Mouse (Mus musculus) skeletal muscle tissue, adult 2 months (tissue): Measurements from ENCODE around the gene 6430548M08Rik.

Source experiments
- DNase-seq: peaks from one replicate; pipeline ENCODE4 v3.0.0-alpha.2; 2012; ENCODE audit warnings: low read depth, low spot score

6430548M08Rik gene

DNA sequence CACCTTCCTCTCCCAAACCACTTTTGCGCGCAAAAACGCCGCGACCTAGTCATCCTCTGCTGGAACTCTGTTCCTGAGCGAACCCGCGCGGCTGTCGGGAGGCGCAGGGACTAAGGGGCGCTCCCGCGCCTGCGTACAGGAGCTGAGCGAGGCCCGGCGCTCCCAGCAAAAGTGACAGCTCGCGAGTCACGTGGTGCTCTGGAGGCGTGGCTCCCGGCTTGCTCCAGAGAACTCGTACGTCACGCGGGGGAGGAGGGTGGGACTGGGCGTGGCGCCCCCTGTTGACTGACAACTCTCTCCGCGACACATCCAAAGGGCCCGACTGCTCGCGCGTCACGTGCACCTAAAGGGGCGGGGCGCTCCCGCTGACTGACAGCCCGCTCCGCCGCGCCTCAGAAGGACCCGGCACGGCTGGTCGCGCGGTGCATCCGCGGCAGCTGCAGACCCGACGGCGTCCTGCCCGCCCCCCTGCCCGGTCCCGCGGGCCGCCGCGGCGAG lies at the start of gene 6430548M08Rik:
TSS of gene 6430548M08Rik (plus strand) at position 395 of the 498 bp plus-strand sequence.
- peak; percentile 100 for DNase-seq

GRCm38 (mm10) chr8:120065611-120066010 lies 48.3 kb upstream of the 6430548M08Rik start:
- no peak for DNase-seq

- no peak for DNase-seq
Measured at GRCm38 (mm10) chr8:120066226-120066625, 47.7 kb upstream of the 6430548M08Rik start.

GRCm38 (mm10) chr8:120067936-120068668 lies 45.9 kb upstream of the 6430548M08Rik start:
- DNase-seq, result peak; percentile 97

DNA sequence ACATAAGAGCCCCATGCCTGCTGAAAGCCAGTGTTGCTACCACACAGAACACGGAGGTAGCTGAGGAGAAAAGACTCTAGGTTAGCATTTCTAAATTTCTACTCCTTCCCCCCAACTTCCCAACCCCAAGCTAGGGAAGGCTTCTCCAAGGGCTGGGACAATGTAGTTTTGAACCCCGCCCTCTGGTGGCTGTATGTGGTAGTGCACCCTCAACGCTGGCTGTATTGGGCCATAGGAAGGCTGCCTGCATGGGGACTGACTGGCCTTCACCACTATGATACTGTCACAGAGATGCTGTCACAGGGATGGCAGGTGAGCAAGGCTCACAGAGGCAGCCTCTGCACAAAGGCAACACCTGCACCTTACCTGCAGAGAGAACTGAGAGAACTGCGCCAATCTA lies 42.3 kb upstream of the 6430548M08Rik start:
- DNase-seq, result peak; percentile 72

- DNase-seq, result no peak
Measured at GRCm38 (mm10) chr8:120072259-120072658, 41.7 kb upstream of the 6430548M08Rik start.

- DNase-seq, result no peak
Measured at GRCm38 (mm10) chr8:120072827-120073226, 41.1 kb upstream of the 6430548M08Rik start.

DNA sequence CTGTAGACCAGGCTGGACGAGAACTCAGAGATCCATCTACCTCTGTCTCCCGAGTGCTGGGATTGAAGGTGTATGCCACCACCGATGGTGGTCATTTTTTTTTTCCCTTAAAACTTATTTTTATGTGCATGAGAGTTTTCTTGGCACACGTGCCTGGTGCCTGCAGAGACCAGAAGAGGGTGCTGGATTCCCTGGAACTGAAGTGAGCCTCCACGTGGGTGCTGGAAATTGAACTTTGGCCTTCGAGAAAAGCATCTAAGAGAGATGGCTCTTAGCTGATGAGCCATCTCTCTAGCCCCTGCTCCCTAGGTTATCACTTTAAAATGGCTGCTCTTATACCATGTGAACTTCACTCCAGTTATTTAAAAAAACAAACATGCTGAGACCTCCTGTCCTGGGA lies 39.4 kb upstream of the 6430548M08Rik start:
- DNase-seq, result no peak

- DNase-seq, result no peak
Measured at GRCm38 (mm10) chr8:120075347-120075746, 38.6 kb upstream of the 6430548M08Rik start.

DNA sequence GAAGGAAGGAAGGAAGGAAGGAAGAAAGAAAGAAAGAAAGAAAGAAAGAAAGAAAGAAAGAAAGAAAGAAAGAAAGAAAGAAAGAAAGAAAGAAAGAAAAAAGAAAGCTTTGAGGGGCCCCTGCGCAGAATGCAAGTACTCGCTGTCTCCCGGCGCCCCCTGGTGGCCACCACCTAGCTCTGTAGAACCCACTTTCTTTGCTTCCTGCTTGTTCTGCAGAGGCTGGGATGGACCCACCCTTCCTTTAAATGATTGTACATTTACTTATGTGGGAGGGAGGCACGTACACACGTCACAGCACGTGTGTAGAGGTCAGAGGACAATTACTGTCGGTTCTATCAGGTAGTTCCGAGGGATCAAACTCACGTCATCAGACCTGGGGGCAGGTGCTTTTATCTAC lies 35.9 kb upstream of the 6430548M08Rik start:
- peak; percentile 63 for DNase-seq

GRCm38 (mm10) chr8:120079361-120079760 lies 34.6 kb upstream of the 6430548M08Rik start:
- no peak for DNase-seq

- DNase-seq, result no peak
Measured at GRCm38 (mm10) chr8:120083261-120083660, 30.7 kb upstream of the 6430548M08Rik start.

DNA sequence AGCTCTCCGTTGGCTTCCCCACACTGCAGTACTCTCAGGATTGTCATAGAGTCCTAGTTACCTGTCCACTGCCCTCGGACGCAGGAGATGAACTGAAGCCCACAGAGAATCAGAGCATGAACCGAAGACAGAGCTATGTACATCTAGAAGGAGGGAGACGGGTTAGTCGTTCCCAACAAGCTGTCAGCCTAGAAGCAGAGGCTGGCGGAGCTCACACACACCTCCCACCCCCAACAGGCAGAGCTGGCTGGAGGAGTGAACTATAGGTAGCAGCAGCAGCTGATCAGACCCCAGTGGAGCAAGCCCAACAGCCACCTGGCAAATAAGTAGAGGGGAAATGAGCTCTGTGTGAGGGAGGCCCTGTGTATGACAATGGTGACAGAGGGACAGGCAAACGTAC lies 29.2 kb upstream of the 6430548M08Rik start:
- no peak for DNase-seq

DNA sequence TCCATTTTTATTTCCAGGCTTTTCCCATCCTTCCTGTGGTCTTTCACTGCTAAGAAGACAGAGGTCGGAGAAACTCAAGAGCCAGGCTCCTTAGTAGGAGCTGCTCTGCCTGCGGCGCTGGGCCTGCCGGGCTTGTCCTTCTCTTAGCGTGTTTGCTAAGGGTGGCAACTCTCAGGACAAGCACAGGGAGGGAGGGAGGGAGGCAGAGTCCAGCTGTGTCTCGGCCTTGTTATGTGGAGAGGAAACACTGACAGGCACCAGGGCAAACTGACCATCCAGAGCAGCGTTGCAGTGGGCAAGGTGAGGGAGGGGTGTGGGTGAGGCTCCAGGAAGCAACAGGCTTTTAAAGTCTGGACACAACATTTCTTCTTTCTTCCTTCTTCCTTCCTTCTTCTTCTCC lies 24.4 kb upstream of the 6430548M08Rik start:
- DNase-seq, result no peak

DNA sequence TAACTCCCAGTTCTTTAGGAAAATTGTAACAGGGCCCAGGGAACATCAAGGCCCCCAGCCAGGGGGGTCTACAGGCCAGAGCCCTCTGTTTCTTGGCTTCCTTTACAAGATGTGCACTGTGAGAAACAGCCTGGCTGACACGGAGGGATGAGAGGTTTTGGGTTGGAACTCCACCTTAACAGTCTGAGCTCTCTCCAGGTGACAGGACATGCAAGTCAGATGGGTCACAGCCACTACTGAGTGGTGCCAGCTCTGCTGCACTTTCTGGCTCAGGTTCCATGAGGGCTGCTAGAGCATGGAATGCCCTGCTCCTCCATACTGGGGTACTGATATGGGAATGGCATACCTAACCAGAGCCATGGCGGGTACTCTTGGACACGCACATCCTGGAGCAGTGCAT lies 22.9 kb upstream of the 6430548M08Rik start:
- no peak for DNase-seq

- no peak for DNase-seq
Measured at GRCm38 (mm10) chr8:120093103-120093502, 20.8 kb upstream of the 6430548M08Rik start.

- no peak for DNase-seq
Measured at GRCm38 (mm10) chr8:120094801-120095200, 19.2 kb upstream of the 6430548M08Rik start.

GRCm38 (mm10) chr8:120096486-120096885 lies 17.5 kb upstream of the 6430548M08Rik start:
- DNase-seq, result no peak

DNA sequence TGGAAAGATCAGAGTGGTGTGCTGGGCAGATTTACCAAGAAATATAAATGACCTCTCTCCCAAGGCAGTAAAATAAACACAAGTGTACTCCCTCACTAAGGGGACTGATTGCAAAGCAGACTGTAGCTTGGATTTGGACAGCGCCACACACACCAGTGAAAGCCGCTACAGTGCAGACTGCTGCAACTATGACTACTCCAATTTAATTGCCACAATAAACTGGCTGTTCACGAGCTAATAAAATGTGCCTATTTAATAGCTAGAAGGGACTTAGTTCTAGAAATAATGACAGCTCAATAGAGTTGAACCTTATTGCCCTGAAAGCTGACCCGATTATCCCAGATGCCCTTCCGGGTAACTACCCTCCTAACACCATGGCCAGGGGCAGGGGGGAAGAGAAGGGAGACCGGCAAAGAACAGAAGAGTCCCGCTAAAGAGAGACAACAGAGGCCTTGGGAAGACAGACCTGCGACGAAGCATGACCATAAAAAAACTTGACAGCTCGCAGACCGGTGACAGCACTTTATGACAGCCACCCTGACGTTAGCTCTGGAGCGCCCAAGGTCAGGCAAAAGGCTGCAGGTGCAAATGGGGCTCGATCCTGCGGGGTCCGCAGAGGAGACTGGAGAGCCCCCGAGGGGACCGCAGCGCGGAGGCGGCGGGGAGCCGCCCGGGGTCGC lies 13.4 kb upstream of the 6430548M08Rik start:
- no peak for DNase-seq

DNA sequence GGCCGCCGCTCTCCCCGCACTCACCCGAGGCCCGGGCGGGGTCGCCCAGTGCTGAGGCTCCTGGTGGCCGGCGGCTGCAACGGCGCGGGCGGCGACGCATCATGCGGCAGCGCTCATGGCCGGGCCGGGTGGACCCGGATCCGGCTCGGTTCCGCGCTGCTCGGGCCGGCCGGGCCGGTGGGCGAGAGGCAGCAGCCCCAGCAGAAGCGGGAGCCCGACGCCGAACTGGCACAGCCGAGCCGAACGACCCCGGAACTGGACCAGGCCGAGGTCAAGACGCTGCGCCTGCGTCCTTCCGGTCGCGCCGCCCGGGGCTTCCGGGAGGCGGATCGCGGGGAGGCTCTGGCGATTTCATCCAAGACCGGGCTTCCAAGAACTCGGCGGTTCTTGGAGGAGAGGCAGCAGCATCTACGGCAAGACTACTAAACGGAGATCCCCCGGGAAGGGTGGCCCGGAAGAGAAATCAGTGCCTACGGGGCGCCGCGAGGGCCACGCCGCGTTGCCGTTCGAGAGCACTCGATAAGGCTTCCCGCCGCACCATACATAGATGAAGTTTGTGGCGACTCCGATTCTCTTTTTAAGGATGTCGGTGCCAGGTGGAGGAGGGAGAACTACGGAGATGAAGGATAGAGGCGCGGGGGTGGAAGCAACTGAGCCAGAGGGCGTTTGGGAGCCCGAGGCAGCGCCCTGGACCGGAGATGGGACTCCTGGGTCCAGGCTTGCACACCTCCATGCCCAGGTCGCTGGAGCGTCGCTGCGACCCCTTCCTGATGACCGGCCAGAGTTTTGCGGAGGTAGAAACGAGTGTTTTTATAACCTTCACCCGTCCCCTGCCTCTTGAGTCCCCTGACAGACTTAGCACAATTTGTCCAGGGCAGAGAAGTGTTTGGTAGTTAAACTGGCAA lies 12.6 kb upstream of the 6430548M08Rik start, which contains the start of gene Zdhhc7:
TSS of gene Zdhhc7 (minus strand) at position 415 of the 905 bp plus-strand sequence.
- peak; percentile 80 for DNase-seq

DNA sequence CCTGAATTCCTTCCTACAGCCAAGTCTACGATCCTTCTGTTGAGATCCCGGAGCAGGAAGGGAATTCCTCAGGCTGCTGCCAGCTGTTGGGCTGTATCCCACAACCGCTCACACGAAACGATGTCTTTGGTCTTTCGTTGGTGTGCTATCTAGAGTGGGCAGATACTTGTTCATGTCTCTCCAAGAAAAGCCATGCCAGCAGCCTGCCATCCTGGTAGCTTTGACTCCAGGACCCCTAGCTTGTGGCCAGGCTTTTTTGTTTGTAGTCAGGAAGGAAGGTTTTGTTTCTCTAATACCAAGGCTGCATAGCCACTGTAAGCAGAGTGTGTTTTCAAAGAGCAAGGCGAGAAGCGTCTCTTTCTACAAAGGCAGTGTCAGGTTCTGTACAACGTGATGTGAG lies 10.0 kb upstream of the 6430548M08Rik start:
- no peak for DNase-seq
